Mouse (Mus musculus) A20 (cell line): ENCODE measurements around the gene Tspan9.

Experiments used
- DNase-seq: peaks from one replicate; pipeline ENCODE4 v3.0.0-alpha.2; 2011; ENCODE audit warnings: low read depth, low spot score

Tspan9 gene

GRCm38 (mm10) chr6:128104712-128105324, 38.6 kb downstream of the Tspan9 start:
- DNase-seq, result no peak

- DNase-seq, result no peak
Observed at GRCm38 (mm10) chr6:128103874-128104273, 39.5 kb downstream of the Tspan9 start.

- DNase-seq, result no peak
Observed at GRCm38 (mm10) chr6:128102296-128102999, 40.9 kb downstream of the Tspan9 start.

GRCm38 (mm10) chr6:128099871-128100270, 43.5 kb downstream of the Tspan9 start:
- peak; percentile 36 for DNase-seq

- DNase-seq, result no peak
Observed at GRCm38 (mm10) chr6:128099190-128099589, 44.2 kb downstream of the Tspan9 start.

- DNase-seq, result no peak
Observed at GRCm38 (mm10) chr6:128096521-128096920, 46.9 kb downstream of the Tspan9 start.

- no peak for DNase-seq
Observed at GRCm38 (mm10) chr6:128095906-128096305, 47.5 kb downstream of the Tspan9 start.

- DNase-seq, result no peak
Observed at GRCm38 (mm10) chr6:128095131-128095530, 48.3 kb downstream of the Tspan9 start.

GRCm38 (mm10) chr6:128093856-128094628, 49.4 kb downstream of the Tspan9 start:
- DNase-seq, result no peak

- DNase-seq, result no peak
Observed at GRCm38 (mm10) chr6:128092621-128093020, 50.8 kb downstream of the Tspan9 start.

- DNase-seq, result peak; percentile 11
Observed at GRCm38 (mm10) chr6:128091833-128092166, 51.6 kb downstream of the Tspan9 start.

GRCm38 (mm10) chr6:128090985-128091832, 52.2 kb downstream of the Tspan9 start:
- DNase-seq, result peak; percentile 55

- no peak for DNase-seq
Observed at GRCm38 (mm10) chr6:128089770-128090702, 53.4 kb downstream of the Tspan9 start.

GRCm38 (mm10) chr6:128088746-128089523, 54.5 kb downstream of the Tspan9 start:
- DNase-seq, result no peak

- DNase-seq, result no peak
Observed at GRCm38 (mm10) chr6:128085488-128086066, 57.8 kb downstream of the Tspan9 start.

GRCm38 (mm10) chr6:128083305-128083704, 60.1 kb downstream of the Tspan9 start:
- DNase-seq, result no peak

GRCm38 (mm10) chr6:128081781-128082180, 61.6 kb downstream of the Tspan9 start:
- DNase-seq, result no peak

GRCm38 (mm10) chr6:128081293-128081692, 62.1 kb downstream of the Tspan9 start:
- DNase-seq, result no peak

GRCm38 (mm10) chr6:128079576-128080224, 63.7 kb downstream of the Tspan9 start:
- DNase-seq, result no peak
